Comparison of ENCODE assay signal across 8 mouse cellular contexts in the genomic region with DNA sequence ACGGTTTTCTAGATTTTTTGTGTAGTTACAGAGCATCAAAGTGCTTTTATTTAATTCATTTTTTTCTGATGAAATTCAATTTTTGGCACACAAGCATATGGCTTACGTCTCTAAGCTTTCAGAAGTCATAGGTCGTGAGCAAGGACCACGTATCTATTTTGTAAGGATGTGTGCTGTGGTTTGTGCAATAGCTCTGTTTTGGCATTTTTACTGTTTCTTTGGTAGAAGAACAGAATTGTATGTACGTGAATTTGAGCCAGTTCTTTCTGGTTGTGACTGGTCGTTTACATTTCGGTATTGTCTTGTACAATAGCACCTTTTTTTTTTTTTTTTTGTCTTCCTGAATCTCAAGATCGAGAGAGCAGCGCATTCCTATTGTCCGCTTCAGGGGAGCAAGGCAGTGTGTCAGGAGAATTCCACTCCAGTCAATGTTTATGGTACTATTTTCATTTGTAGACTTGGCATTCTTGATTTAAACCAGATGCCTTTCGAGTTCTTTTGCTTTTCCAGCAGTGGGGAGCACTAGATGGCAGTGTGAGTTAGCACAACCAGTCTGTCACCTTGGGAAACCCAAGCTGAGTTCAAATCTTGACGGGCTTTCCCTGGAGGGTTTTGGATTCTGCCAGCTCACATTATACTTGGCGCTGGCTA. TPM values are rescaled to one million over a fixed set of nuclear protein-coding genes. Genes with fewer than 3 reads are reported as not detected.
A peak's percentile ranks its signal among the peaks of the same experiment; 100 is the strongest.
DNase-seq lines count a peak whose midpoint lies in the region; ATAC-seq lines count a peak whose summit lies in the region.

No protein-coding gene starts in this region.

- no peaks in the 10 kb centered on the region for H3K36me3 ChIP-seq in midbrain, embryonic 11.5 days (ENCODE audit: control insufficient read depth, insufficient read depth, low read length)
- peaks cover 6% of the 10 kb centered on the region; the same call in 1 of the 2 replicates for H3K36me3 ChIP-seq in stomach, embryonic 15.5 days

- 36% methylated on average over 13 of the region's 13 CpGs for WGBS in midbrain, embryonic 11.5 days
- 11% methylated on average over 13 of the region's 13 CpGs for WGBS in stomach, embryonic 15.5 days

- no peak for ATAC-seq in midbrain, embryonic 11.5 days (ENCODE audit: low FRiP score)
- ATAC-seq in stomach, embryonic 15.5 days (ENCODE audit: insufficient read depth, low FRiP score, low read depth): no peak

- no peak overlapping the region for H3K27ac ChIP-seq in midbrain, embryonic 11.5 days (ENCODE audit: low read depth, low read length)
- H3K27ac ChIP-seq in stomach, embryonic 15.5 days: no peak overlapping the region

- no peaks in the 10 kb centered on the region; the same call in 1 of the 2 replicates for H3K27me3 ChIP-seq in midbrain, embryonic 11.5 days (ENCODE audit: control insufficient read depth, insufficient read depth, low read length)
- no peaks in the 10 kb centered on the region for H3K27me3 ChIP-seq in stomach, embryonic 15.5 days (replicated peaks)

- no peaks in the 10 kb centered on the region for H3K9me3 ChIP-seq in midbrain, embryonic 11.5 days (ENCODE audit: control insufficient read depth, low read length)
- H3K9me3 ChIP-seq in stomach, embryonic 15.5 days: no peaks in the 10 kb centered on the region

- H3K4me2 ChIP-seq in midbrain, embryonic 11.5 days: peak overlapping the region; percentile 92
- H3K4me2 ChIP-seq in stomach, embryonic 15.5 days: peak overlapping the region; percentile 93

- H3K9ac ChIP-seq in midbrain, embryonic 11.5 days (ENCODE audit: low read length): no peak overlapping the region
- no peak overlapping the region for H3K9ac ChIP-seq in stomach, embryonic 15.5 days

- intact Hi-C loops in left cerebral cortex, postnatal 25 days (cut with DNase I): loop anchor here (1.0 to 10.0 kb wide), 5 partner anchors 186 to 451 kb away; no protein-coding TSS in a partner anchor

- peak; percentile 65 for DNase-seq in adrenal gland, adult 8-10 months
- peak; percentile 87 for DNase-seq in embryo, embryonic 11 days
- peak; percentile 77 to 82 for DNase-seq in heart, adult 18-20 months
- peak; percentile 68 for DNase-seq in kidney, adult 18-20 months
- DNase-seq in left cerebral cortex, postnatal 25 days (ENCODE audit: low spot score in 2 of 2): peak; percentile 60 to 78
- peak; percentile 91 for DNase-seq in midbrain, embryonic 11.5 days (ENCODE audit: low spot score, missing footprints)
- DNase-seq in thymus, adult 18-20 months: no peak

- H3K4me1 ChIP-seq in midbrain, embryonic 11.5 days (ENCODE audit: control insufficient read depth, insufficient read depth, low read length): peaks cover 10% of the 10 kb centered on the region
- peaks cover 2% of the 10 kb centered on the region; the same call in 1 of the 2 replicates for H3K4me1 ChIP-seq in stomach, embryonic 15.5 days

- H3K4me3 ChIP-seq in midbrain, embryonic 11.5 days (ENCODE audit: low read depth, low read length): peak overlapping the region; percentile 79
- H3K4me3 ChIP-seq in stomach, embryonic 15.5 days (replicated peaks): peak overlapping the region; percentile 74

RNA-seq across cellular contexts. Expression of a gene that starts 1.7 kb away (rescaled TPM):
- 10 to 100 TPM; 15.6 to 29.4 (median 22.5) TPM for total RNA-seq in adrenal gland, adult 8-10 months (2022)
- total RNA-seq in heart, adult 18-20 months (2021): 1 to 10 TPM; 2.3 to 2.4 TPM
- total RNA-seq in left cerebral cortex, postnatal 25 days (2021): 10 to 100 TPM; 10.3 to 10.5 TPM
- polyA plus RNA-seq in midbrain, embryonic 11.5 days (2014; fragmentation: Nextera tagmentation; extraction: Ambion mirVana): 10.0 and 13.3 TPM in 2 replicates
- 17.1 and 21.4 TPM in 2 replicates for polyA plus RNA-seq in stomach, embryonic 15.5 days (2015; fragmentation: Nextera tagmentation; extraction: Ambion mirVana)

Comparison
In these comparisons a context has a peak if more than half of its experiments do, and no peak if none do; other contexts are left out.
1. DNase-seq: peak in adrenal gland, adult 8-10 months (single experiment), embryo, embryonic 11 days (single experiment), heart, adult 18-20 months (2 of 2), kidney, adult 18-20 months (single experiment), left cerebral cortex, postnatal 25 days (2 of 2) and midbrain, embryonic 11.5 days (single experiment); none in thymus, adult 18-20 months (0 of 2).